Mouse (Mus musculus) spleen, adult 2 months (tissue): ENCODE results near the gene Tmem132d.

Source experiments
- CTCF ChIP-seq: fragments of 200-500 bp; IDR thresholded peaks from 2 replicates; pipeline ENCODE4 v1.5.1; 2011; ENCODE audit warnings: mild to moderate bottlenecking, inconsistent platforms; ENCODE audit not compliant: insufficient read depth, insufficient read length, insufficient replicate concordance; ENCODE audit errors: extremely low read depth
- POLR2A ChIP-seq: fragments of 200-500 bp; IDR thresholded peaks from 2 replicates; pipeline ENCODE4 v1.6.1; 2011; ENCODE audit warnings: low read depth, low read length, inconsistent platforms

GRCm38 (mm10) chr5:127919171-127919570 is 513.7 kb downstream of the Tmem132d start:
- no peak for TF ChIP-seq CTCF
- TF ChIP-seq POLR2A = no peak
